8 mouse cellular contexts compared by ENCODE assay signal in the genomic region with DNA sequence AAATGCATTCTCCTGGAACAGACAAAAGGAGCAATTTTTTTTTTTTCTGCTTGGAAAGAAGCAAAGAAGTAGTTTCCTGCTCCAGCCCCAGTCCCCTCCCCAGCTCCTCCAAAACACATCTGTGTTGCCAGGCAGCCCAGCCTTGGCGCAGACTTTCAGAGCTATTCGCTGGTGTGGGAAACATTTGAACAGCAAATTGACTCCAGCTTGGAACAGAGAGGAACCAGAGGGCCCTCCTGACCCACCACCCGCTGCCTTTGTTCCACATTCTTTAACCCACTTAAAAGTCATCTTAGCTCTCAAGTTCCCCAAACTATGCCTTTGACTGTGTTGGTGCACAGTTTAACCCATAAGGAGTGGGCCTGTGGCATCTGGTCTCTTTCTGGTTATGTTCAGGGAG.
DNase-seq lines count a peak whose midpoint lies in the region; ATAC-seq lines count a peak whose summit lies in the region.

No protein-coding gene starts in this region.

- no peak overlapping the region for H3K4me2 ChIP-seq in heart, embryonic 13.5 days
- H3K4me2 ChIP-seq in hindbrain, embryonic 16.5 days (ENCODE audit: low read length) = peak overlapping the region; percentile 3; the same call in 1 of the 2 replicates
- peak overlapping the region; percentile 9; the same call in 1 of the 2 replicates for H3K4me2 ChIP-seq in midbrain, embryonic 15.5 days

- H3K4me3 ChIP-seq in heart, embryonic 13.5 days = no peak overlapping the region
- no peak overlapping the region for H3K4me3 ChIP-seq in heart, embryonic 10.5 days
- H3K4me3 ChIP-seq in forebrain, embryonic 10.5 days = no peak overlapping the region
- no peak overlapping the region for H3K4me3 ChIP-seq in hindbrain, embryonic 16.5 days (ENCODE audit: low read length)
- no peak overlapping the region for H3K4me3 ChIP-seq in midbrain, embryonic 15.5 days

- H3K4me1 ChIP-seq in heart, embryonic 13.5 days = no peaks in the 10 kb centered on the region
- H3K4me1 ChIP-seq in heart, embryonic 10.5 days = no peaks in the 10 kb centered on the region
- H3K4me1 ChIP-seq in forebrain, embryonic 10.5 days = peaks cover 43% of the 10 kb centered on the region
- peaks cover 12% of the 10 kb centered on the region for H3K4me1 ChIP-seq in hindbrain, embryonic 16.5 days (ENCODE audit: control insufficient read depth, insufficient read depth, low read depth, low read length)
- peaks cover 14% of the 10 kb centered on the region for H3K4me1 ChIP-seq in midbrain, embryonic 15.5 days

- H3K9ac ChIP-seq in heart, embryonic 13.5 days = no peak overlapping the region
- H3K9ac ChIP-seq in hindbrain, embryonic 16.5 days (ENCODE audit: low read depth, low read length) = no peak overlapping the region
- no peak overlapping the region for H3K9ac ChIP-seq in midbrain, embryonic 15.5 days

- H3K27me3 ChIP-seq in heart, embryonic 13.5 days (replicated peaks) = no peaks in the 10 kb centered on the region
- no peaks in the 10 kb centered on the region for H3K27me3 ChIP-seq in heart, embryonic 10.5 days (ENCODE audit: insufficient read depth, poor library complexity, severe bottlenecking)
- H3K27me3 ChIP-seq in forebrain, embryonic 10.5 days (ENCODE audit: poor library complexity, severe bottlenecking) = no peaks in the 10 kb centered on the region
- no peaks in the 10 kb centered on the region for H3K27me3 ChIP-seq in hindbrain, embryonic 16.5 days (replicated peaks; ENCODE audit: control insufficient read depth, insufficient read depth, low read length)
- H3K27me3 ChIP-seq in midbrain, embryonic 15.5 days (replicated peaks) = no peaks in the 10 kb centered on the region

- no peaks in the 10 kb centered on the region; the same call in 1 of the 2 replicates for H3K9me3 ChIP-seq in heart, embryonic 13.5 days
- no peaks in the 10 kb centered on the region for H3K9me3 ChIP-seq in heart, embryonic 10.5 days
- peaks cover 8% of the 10 kb centered on the region for H3K9me3 ChIP-seq in forebrain, embryonic 10.5 days
- no peaks in the 10 kb centered on the region for H3K9me3 ChIP-seq in hindbrain, embryonic 16.5 days (ENCODE audit: control insufficient read depth, low read length)
- H3K9me3 ChIP-seq in midbrain, embryonic 15.5 days = no peaks in the 10 kb centered on the region

- 47% methylated on average over 3 of the region's 3 CpGs for WGBS in heart, embryonic 13.5 days
- WGBS in heart, embryonic 10.5 days = 53% methylated on average over 3 of the region's 3 CpGs
- 23% methylated on average over 3 of the region's 3 CpGs for WGBS in forebrain, embryonic 10.5 days
- WGBS in hindbrain, embryonic 16.5 days = 14% methylated on average over 3 of the region's 3 CpGs
- 4% methylated on average over 3 of the region's 3 CpGs for WGBS in midbrain, embryonic 15.5 days

- no peaks in the 10 kb centered on the region for H3K36me3 ChIP-seq in heart, embryonic 13.5 days
- H3K36me3 ChIP-seq in heart, embryonic 10.5 days = no peaks in the 10 kb centered on the region
- H3K36me3 ChIP-seq in forebrain, embryonic 10.5 days (replicated peaks) = peaks cover 8% of the 10 kb centered on the region; the same call in 1 of the 2 replicates
- no peaks in the 10 kb centered on the region for H3K36me3 ChIP-seq in hindbrain, embryonic 16.5 days (ENCODE audit: control insufficient read depth, insufficient read depth, low read length)
- no peaks in the 10 kb centered on the region for H3K36me3 ChIP-seq in midbrain, embryonic 15.5 days (replicated peaks)

- peak overlapping the region; percentile 37 for H3K27ac ChIP-seq in heart, embryonic 13.5 days (replicated peaks)
- no peak overlapping the region for H3K27ac ChIP-seq in heart, embryonic 10.5 days
- peak overlapping the region; percentile 72 for H3K27ac ChIP-seq in forebrain, embryonic 10.5 days
- peak overlapping the region; percentile 24 for H3K27ac ChIP-seq in hindbrain, embryonic 16.5 days (ENCODE audit: low read depth, low read length)
- H3K27ac ChIP-seq in midbrain, embryonic 15.5 days = peak overlapping the region; percentile 59

- no peak for DNase-seq in heart, embryonic 10.5 days (ENCODE audit: low spot score)
- peak; percentile 69 for DNase-seq in forebrain, embryonic 10.5 days (ENCODE audit: extremely low spot score, low spot score)
- DNase-seq in cerebellum, adult 9-10 months = no peak
- DNase-seq in cerebellum, postnatal 4 days (ENCODE audit: low spot score in 2 of 2) = no peak
- DNase-seq in cerebellum, adult 11-12 months = no peak

- no peak for ATAC-seq in heart, embryonic 13.5 days (ENCODE audit: extremely low read depth, insufficient number of reproducible peaks, low FRiP score, low TSS enrichment)
- ATAC-seq in hindbrain, embryonic 16.5 days = peak; percentile 74; the same call in 1 of the 2 replicates
- ATAC-seq in midbrain, embryonic 15.5 days (replicated peaks) = no peak; the same call in 1 of the 2 replicates
